Mouse (Mus musculus): ENCODE data around the gene Mamdc4. TPM values are rescaled to one million over a fixed set of nuclear protein-coding genes. Genes with fewer than 3 reads are reported as not detected.

Gene Mamdc4
- total and polyA plus RNA-seq, 3 experiments = 17.6 to 21.6 TPM; not detected in 1

DNA sequence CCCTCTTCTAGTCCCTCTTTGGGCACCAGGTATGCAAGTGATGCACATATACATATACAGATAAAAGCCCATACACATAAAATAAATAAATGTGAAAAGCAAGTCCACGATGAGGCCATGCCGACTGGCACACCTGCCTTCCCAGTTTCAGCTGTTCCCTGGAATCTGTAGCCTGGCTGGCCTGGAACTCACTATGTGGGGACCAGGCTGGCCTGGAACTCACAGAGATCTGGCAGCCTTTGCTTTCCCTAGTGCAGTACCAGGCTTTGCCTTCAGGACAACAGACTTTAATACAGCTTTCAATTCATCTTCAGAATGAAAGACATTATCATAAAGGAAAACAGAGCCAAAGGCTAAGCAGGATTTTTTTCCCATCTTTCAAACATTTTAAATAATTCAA lies 40.9 kb downstream of the Mamdc4 start:
- Histone ChIP-seq H3K36me3 (ENCODE audit: control insufficient read depth in 1 of 2, insufficient read depth in 2 of 2, low read length in 2 of 2) (peaks cover 3 to 21% of the 10 kb centered on the region in 2 experiments), H3K27ac (ENCODE audit: control insufficient read depth, low read depth, low read length) (peak overlapping the region; percentile 27; the same call in 1 of the 2 replicates), H3K27me3 (ENCODE audit: control insufficient read depth in 1 of 2, insufficient read depth in 2 of 2, low read length in 2 of 2) (no peaks in the 10 kb centered on the region), H3K79me2 (ENCODE audit: control insufficient read depth, insufficient read depth, low read length, poor library complexity) (no peaks in the 10 kb centered on the region; the same call in 1 of the 2 replicates), H3K4me1 (ENCODE audit: control insufficient read depth in 1 of 2, insufficient read depth in 2 of 2, low read length in 2 of 2) (peaks cover 0 to 8% of the 10 kb centered on the region in 2 experiments; a peak in 3 of 4 replicates), H3K9me3 (replicated peaks; ENCODE audit: insufficient read depth, low read length) (no peaks in the 10 kb centered on the region), H3K9ac (ENCODE audit: control insufficient read depth, low read depth, low read length, poor library complexity, severe bottlenecking) (no peak overlapping the region), H3K4me3 (ENCODE audit: control insufficient read depth in 1 of 2, insufficient read depth in 1 of 2, low read depth in 2 of 2, low read length in 2 of 2) (no peak overlapping the region)
- no peak for DNase-seq (ENCODE audit: low read depth, low spot score)
- TF ChIP-seq ZMIZ1 (IDR thresholded peaks at IDR 0.05; ENCODE audit: low read depth, low read length) = no peak
- no peak for TF ChIP-seq NRF1 (IDR thresholded peaks at IDR 0.05; ENCODE audit: insufficient read depth, low read depth, low read length, poor library complexity, severe bottlenecking)
- no peak for TF ChIP-seq E2F4 (IDR thresholded peaks at IDR 0.05; ENCODE audit: borderline replicate concordance, low read depth, low read length)
- no peak for TF ChIP-seq NELFE (IDR thresholded peaks at IDR 0.05; ENCODE audit: low read depth, low read length)
- TF ChIP-seq MAFK (IDR thresholded peaks at IDR 0.05; ENCODE audit: borderline replicate concordance, low read depth, low read length) = no peak
- no peak for TF ChIP-seq POLR2AphosphoS5 (IDR thresholded peaks at IDR 0.05; ENCODE audit: borderline replicate concordance, low read depth, low read length)
- TF ChIP-seq MYC (IDR thresholded peaks at IDR 0.05; ENCODE audit: low read depth, low read length) = no peak
- no peak for TF ChIP-seq GABPA (IDR thresholded peaks at IDR 0.05; ENCODE audit: low read depth, low read length)
- no peak for TF ChIP-seq POLR2AphosphoS2 (IDR thresholded peaks at IDR 0.05; ENCODE audit: low read length)
- no peak for TF ChIP-seq JUND (IDR thresholded peaks at IDR 0.05; ENCODE audit: low read depth, low read length)
- no peak for TF ChIP-seq MAX (IDR thresholded peaks at IDR 0.05; ENCODE audit: low read length)
- no peak for TF ChIP-seq RAD21 (IDR thresholded peaks at IDR 0.05; ENCODE audit: low read depth, low read length)

DNA sequence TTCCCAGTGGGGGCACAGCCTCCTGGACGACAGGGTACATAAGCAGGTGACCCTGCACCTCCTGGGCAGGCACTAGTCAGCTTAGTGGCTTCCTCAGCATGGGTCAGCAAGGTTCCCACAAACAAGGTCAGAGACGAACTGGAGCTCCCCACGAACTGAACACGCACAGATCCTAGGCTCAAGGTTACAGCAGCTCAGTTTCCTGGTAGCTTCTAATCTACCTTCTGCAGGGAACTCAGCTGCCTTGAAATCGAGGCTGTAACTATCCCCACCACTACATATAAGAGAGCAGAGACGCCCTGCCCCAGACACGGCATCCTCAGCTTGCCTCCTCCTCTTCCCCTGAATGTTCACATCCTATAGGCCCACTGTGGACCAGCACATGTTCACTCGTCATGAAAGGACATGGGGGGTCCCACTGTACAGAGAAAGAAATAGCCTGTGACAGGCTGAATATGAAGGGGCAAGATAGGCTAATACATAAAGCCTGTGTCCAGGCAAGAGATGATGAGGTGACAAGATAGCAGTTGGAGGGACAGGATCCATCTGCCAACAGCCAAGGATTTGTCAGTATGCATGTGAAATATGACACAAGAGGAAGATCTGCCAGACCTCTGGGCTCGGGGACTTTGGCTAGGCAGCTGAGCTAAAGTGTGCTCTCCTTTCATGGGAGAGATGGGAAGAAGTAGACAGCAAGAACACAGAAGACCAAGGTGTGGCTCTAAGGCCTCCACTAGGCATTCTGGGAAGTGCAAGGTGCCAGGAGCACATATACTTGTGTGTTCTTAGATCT lies 47.9 kb downstream of the Mamdc4 start:
- Histone ChIP-seq H3K27ac (ENCODE audit: control insufficient read depth, low read depth, low read length) (no peak overlapping the region), H3K36me3 (ENCODE audit: control insufficient read depth in 1 of 2, insufficient read depth in 2 of 2, low read length in 2 of 2) (peaks cover 0 to 11% of the 10 kb centered on the region in 2 experiments; a peak in 2 of 4 replicates), H3K9ac (ENCODE audit: control insufficient read depth, low read depth, low read length, poor library complexity, severe bottlenecking) (no peak overlapping the region), H3K4me3 (ENCODE audit: control insufficient read depth in 1 of 2, insufficient read depth in 1 of 2, low read depth in 2 of 2, low read length in 2 of 2) (no peak overlapping the region), H3K27me3 (ENCODE audit: control insufficient read depth in 1 of 2, insufficient read depth in 2 of 2, low read length in 2 of 2) (no peaks in the 10 kb centered on the region), H3K4me1 (ENCODE audit: control insufficient read depth in 1 of 2, insufficient read depth in 2 of 2, low read length in 2 of 2) (no peaks in the 10 kb centered on the region), H3K79me2 (ENCODE audit: control insufficient read depth, insufficient read depth, low read length, poor library complexity) (no peaks in the 10 kb centered on the region), H3K9me3 (replicated peaks; ENCODE audit: insufficient read depth, low read length) (no peaks in the 10 kb centered on the region)
- DNase-seq (ENCODE audit: low read depth, low spot score) = no peak
- TF ChIP-seq SMC3 (IDR thresholded peaks at IDR 0.05; ENCODE audit: low read depth, low read length) (no peak), NELFE (IDR thresholded peaks at IDR 0.05; ENCODE audit: low read depth, low read length) (no peak), BHLHE40 (IDR thresholded peaks at IDR 0.05; ENCODE audit: borderline replicate concordance, low read depth, low read length) (no peak), ETS1 (IDR thresholded peaks at IDR 0.05; ENCODE audit: low read depth, low read length) (no peak), MYC (IDR thresholded peaks at IDR 0.05; ENCODE audit: low read depth, low read length) (no peak), USF2 (IDR thresholded peaks at IDR 0.05; ENCODE audit: borderline replicate concordance in 1 of 2, insufficient read depth in 1 of 2, low read depth in 1 of 2, low read length in 2 of 2) (no peak), TAL1 (IDR thresholded peaks at IDR 0.05; ENCODE audit: low read length) (no peak), MAZ (IDR thresholded peaks at IDR 0.05; ENCODE audit: low read depth, low read length) (no peak), UBTF (IDR thresholded peaks at IDR 0.05; ENCODE audit: borderline replicate concordance, insufficient read depth, low read depth, low read length) (no peak), NRF1 (IDR thresholded peaks at IDR 0.05; ENCODE audit: insufficient read depth, low read depth, low read length, poor library complexity, severe bottlenecking) (no peak), RAD21 (IDR thresholded peaks at IDR 0.05; ENCODE audit: low read depth, low read length) (no peak), E2F4 (IDR thresholded peaks at IDR 0.05; ENCODE audit: borderline replicate concordance, low read depth, low read length) (no peak), ZNF384 (IDR thresholded peaks at IDR 0.05; ENCODE audit: low read depth, low read length) (no peak), MAX (IDR thresholded peaks at IDR 0.05; ENCODE audit: low read length) (no peak), POLR2A (IDR thresholded peaks at IDR 0.05; ENCODE audit: control insufficient read depth in 1 of 2, insufficient read depth in 1 of 2, low read depth in 1 of 2, low read length in 2 of 2, poor library complexity in 1 of 2) (no peak), KAT2A (conservative IDR thresholded peaks at IDR 0.05; ENCODE audit: low read depth, low read length) (no peak), MXI1 (IDR thresholded peaks at IDR 0.05; ENCODE audit: low read depth, low read length) (no peak), SIN3A (IDR thresholded peaks at IDR 0.05; ENCODE audit: low read length) (no peak), GABPA (IDR thresholded peaks at IDR 0.05; ENCODE audit: low read depth, low read length) (no peak), ZMIZ1 (IDR thresholded peaks at IDR 0.05; ENCODE audit: low read depth, low read length) (no peak)
